Mouse (Mus musculus): ENCODE data around the gene Pclaf.

Gene Pclaf

GRCm38 (mm10) chr9:65890143-65890628 lies at the start of gene Pclaf:
TSS of gene Pclaf (plus strand) at chr9:65890237.
- DNase-seq, result peak; percentile 82

GRCm38 (mm10) chr9:65844421-65845165 lies 45.4 kb upstream of the Pclaf start:
- peak; percentile 28 for DNase-seq

- DNase-seq, result peak; percentile 33
Observed at GRCm38 (mm10) chr9:65848154-65848553, 41.9 kb upstream of the Pclaf start.

- DNase-seq, result no peak
Observed at GRCm38 (mm10) chr9:65850203-65850602, 39.8 kb upstream of the Pclaf start.

GRCm38 (mm10) chr9:65859656-65860055 lies 30.4 kb upstream of the Pclaf start:
- no peak for DNase-seq

- peak; percentile 95 for DNase-seq
Observed at GRCm38 (mm10) chr9:65884564-65885315, 5.3 kb upstream of the Pclaf start.

GRCm38 (mm10) chr9:65891126-65891525 lies 1.1 kb downstream of the Pclaf start:
- DNase-seq, result no peak

GRCm38 (mm10) chr9:65896977-65897376 lies 6.9 kb downstream of the Pclaf start:
- DNase-seq, result no peak

GRCm38 (mm10) chr9:65902879-65903278 lies 12.8 kb downstream of the Pclaf start:
- DNase-seq, result no peak

- DNase-seq, result no peak
Observed at GRCm38 (mm10) chr9:65903419-65903818, 13.4 kb downstream of the Pclaf start.

GRCm38 (mm10) chr9:65908394-65909300 lies 18.6 kb downstream of the Pclaf start, which contains the start of the genes Trip4 and Csnk1g1:
TSS of gene Trip4 (minus strand) at chr9:65908794.
TSS of gene Csnk1g1 (plus strand) at chr9:65908924.
- peak; percentile 98 for DNase-seq

GRCm38 (mm10) chr9:65909301-65909801 lies 19.3 kb downstream of the Pclaf start:
- peak; percentile 70 for DNase-seq

- DNase-seq, result no peak
Observed at GRCm38 (mm10) chr9:65909837-65910236, 19.8 kb downstream of the Pclaf start.

GRCm38 (mm10) chr9:65913976-65914375 lies 23.9 kb downstream of the Pclaf start:
- DNase-seq, result no peak

- DNase-seq, result no peak
Observed at GRCm38 (mm10) chr9:65917015-65917414, 27.0 kb downstream of the Pclaf start.

GRCm38 (mm10) chr9:65928456-65928855 lies 38.4 kb downstream of the Pclaf start:
- DNase-seq, result no peak

- DNase-seq, result no peak
Observed at GRCm38 (mm10) chr9:65929826-65930225, 39.8 kb downstream of the Pclaf start.

- no peak for DNase-seq
Observed at GRCm38 (mm10) chr9:65937566-65937965, 47.5 kb downstream of the Pclaf start.

GRCm38 (mm10) chr9:65951082-65951587 lies 61.1 kb downstream of the Pclaf start:
- DNase-seq, result no peak
